Mouse (Mus musculus) embryonic fibroblast, embryonic 13.5 days (primary cell): ENCODE measurements around the gene Maf.

ENCODE experiments used
- CTCF ChIP-seq: IDR thresholded peaks from 2 replicates; pipeline ENCODE4 v1.5.1; 2011; ENCODE audit warnings: mild to moderate bottlenecking, control low read depth, low read length, moderate library complexity, borderline replicate concordance; ENCODE audit not compliant: insufficient read depth
- POLR2A ChIP-seq: IDR thresholded peaks from 2 replicates; pipeline ENCODE4 v1.6.1; 2011; ENCODE audit warnings: low read depth, mild to moderate bottlenecking, control low read depth, low read length, moderate library complexity

DNA sequence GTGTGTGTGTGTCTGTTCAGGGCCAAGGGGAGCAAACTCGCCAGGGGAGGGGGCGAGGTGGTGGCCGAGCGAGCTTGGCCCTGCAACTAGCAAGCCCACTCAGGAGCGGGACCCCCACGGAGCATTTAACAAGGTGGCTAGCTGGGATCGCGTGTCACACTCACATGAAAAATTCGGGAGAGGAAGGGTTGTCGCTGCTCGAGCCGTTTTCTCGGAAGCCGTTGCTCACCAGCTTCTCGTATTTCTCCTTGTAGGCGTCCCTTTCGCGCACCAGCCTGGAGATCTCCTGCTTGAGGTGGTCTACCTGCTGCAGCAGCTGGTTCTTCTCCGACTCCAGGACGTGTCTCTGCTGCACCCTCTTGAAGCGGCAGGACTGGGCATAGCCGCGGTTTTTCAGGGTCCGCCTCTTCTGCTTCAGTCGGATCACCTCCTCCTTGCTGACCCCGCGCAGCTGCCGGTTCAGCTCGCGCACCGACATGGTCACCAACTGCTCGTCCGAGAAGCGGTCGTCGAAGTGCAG is 1.9 kb downstream of the Maf start:
- TF ChIP-seq CTCF: 0 out of 2 replicates have a peak, but pooled peaks have one; percentile 5
- TF ChIP-seq POLR2A: peak; percentile 24; the same call in 1 of the 2 replicates
